Mouse (Mus musculus) A20 (cell line): ENCODE measurements around the gene Prss46.

ENCODE experiments used
- DNase-seq: peaks from one replicate; pipeline ENCODE4 v3.0.0-alpha.2; 2011; ENCODE audit warnings: low read depth, low spot score

The Prss46 gene

DNA sequence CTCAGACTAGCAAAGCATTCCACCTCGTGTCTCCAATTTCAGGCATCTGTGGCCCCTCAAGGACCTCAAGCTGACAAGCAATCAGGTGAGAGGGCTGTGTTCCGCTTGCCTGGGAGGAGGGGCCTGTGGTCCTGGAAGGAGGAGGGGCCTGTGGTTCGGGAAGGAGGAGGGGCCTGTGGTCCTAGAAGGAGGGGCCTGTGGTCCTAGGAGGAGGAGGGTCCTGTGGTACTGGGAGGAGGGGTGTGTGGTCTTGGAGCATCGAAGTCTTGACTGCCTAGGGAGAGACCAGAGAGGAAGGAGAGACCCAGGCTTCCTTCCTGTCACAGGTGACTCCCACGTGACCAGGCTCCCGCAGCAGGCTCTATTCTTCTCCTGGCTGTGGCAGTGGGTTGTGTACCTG is 52.3 kb downstream of the Prss46 start:
- no peak for DNase-seq

DNA sequence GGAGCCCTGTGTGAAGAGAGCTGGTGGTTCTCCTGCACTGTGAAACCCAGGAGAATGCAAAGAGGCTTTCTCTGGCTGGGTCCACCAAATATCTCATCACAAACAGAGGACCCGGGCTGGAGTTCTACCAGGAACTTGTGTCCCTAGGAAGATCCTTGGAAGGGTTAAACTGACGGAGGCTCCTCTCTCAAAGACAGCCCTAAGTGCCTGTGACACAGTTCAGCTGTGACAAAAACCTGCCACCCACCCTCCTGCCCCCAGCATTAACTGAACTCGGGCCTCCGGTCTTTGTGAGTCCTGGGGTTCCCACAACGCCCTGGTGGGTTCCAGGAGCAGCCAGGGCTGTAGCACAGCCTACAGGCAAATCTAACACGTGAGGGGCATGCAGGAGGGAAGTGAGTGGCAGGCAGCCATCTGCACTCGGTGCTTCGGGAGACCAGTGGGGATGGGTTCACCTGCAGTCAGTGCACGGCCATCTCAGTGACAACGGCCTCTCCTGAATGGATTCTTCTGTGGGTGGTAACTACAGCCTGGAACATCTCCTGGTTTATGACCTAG is 55.2 kb downstream of the Prss46 start:
- DNase-seq, result no peak

DNA sequence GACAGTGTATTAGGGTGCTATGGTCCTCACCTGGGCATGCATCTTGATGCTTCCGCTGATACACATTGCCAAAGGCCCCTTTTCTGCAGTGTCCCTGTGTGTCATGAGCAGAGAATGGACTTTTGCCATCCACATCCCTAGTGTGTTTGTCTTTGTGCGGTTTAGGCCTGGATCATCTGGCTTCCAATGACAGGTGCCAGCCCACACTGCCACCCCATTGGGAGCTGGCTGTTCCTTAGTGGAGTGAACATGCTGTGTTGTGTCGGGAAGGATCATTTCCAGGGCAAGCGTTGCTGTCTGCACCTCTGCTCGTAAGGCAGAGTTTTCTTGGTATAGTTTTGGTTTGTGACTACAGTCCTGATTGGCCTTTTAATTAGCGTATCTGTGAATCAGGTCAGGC is 56.9 kb downstream of the Prss46 start:
- DNase-seq, result no peak

DNA sequence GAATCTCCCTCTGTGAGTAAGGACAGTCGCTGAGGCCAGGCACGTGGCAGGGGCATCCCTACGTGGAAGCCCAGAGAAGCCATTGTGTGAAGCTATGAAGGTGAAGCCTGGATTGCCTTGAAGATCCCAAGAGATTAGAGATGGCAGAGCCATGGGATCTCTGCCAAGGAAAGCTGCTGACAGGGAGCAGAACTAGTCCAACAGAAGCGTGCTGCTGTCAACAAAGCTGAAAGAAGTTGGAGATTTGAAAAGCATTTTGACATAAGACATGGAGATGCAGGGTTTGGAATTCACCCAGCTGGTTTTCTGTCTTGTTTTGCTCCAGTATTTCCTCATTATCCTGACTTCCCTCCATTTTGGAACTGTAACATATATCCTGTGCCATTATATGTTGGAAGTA is 58.0 kb downstream of the Prss46 start:
- no peak for DNase-seq
